Mouse (Mus musculus): ENCODE measurements at regions not wholly inside any gene's neighbourhood (a gene's known extent, or its start where the extent isn't known, plus 50 kb on each side); places are given as distances from the start of the nearest gene placed in this dataset.

GRCm38 (mm10) chr6:50713297-50713696, 59.1 kb upstream of the Npvf start:
- DNase-seq, result no peak

DNA sequence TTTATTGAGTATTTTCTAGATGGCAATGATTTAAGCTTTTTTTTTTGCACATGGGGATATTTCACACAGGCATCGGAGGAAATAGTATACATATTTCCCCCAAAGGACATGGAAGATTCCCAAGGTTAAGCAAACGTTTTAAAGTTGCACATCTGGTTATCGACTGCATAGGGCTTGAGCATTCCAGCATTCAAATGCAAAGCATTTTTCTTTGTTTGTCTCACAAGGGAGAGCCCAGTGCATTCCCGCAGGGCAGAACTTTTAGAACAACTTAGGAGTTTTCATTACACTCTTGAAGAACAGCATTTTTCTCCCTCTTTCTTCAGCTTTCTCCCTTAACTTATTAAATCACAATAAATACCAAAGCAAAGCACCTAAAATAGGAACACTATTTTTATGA, 64.4 kb upstream of the Npvf start:
- DNase-seq, result no peak

- no peak for DNase-seq
Measured at GRCm38 (mm10) chr6:50720346-50720745, 66.1 kb upstream of the Npvf start.

DNA sequence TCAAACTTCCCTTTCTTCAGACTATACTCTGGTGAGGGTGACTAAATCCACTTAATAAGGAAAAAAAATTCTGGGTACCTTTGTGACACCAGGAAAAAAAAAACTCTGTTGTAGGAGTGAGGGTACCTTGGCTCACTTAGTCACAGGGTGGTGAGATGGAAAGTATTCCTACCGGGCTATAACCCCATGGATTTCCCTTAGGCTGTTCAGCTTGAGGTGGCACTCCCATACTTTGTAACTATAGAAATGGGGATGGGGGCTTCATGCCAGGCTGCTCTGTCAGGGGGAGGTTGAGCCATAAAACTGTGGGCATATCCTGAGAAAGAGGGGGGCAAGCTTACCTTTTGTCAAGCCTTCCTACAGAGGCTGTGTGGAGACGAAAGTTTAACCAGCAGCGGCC, 71.4 kb upstream of the Npvf start:
- no peak for DNase-seq

GRCm38 (mm10) chr6:50726166-50726591, 71.9 kb upstream of the Npvf start:
- no peak for DNase-seq

GRCm38 (mm10) chr6:50730744-50731718, 76.8 kb upstream of the Npvf start:
- DNase-seq, result no peak

DNA sequence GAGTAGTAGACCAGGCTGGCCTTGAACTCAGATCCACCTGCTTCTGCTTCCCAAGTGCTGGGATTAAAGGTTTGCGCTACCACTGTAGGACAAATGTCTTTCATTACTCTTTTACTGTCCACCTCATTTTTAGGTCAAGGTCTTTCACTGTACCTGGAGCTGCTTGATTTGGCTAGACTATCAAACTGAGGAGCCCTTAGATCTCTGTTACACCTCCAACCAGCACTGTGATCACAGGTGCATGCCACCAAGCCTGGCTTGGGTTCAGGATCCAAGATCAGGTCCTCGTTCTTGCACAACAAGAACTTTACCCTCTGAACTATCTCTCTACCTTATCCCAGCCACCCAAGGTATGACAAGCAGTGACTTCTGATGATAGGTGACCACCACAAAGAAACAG, 80.5 kb upstream of the Npvf start:
- no peak for DNase-seq

GRCm38 (mm10) chr6:50735825-50736224, 81.6 kb upstream of the Npvf start:
- no peak for DNase-seq

DNA sequence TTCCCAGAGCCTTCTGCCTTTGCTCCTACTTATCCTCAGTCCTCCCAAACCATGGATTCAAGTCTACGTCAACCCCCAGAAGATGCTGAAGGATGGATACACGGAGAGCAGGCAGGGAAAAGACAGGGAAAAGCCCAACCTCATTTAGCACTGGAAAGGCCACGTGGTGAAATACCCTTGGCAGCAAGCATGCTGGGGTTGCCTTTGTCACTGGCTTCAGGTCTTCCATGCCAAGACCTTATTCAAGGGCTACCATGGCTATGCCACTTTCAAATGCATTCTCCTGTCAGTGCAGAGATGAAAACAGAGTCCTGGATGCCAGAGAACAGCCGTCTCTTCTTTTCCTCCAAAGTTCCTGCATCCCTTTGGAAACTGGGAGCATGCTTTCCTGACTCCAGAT, 87.8 kb upstream of the Npvf start:
- no peak for DNase-seq

GRCm38 (mm10) chr6:50744462-50745166, 90.4 kb upstream of the Npvf start:
- DNase-seq, result no peak

- DNase-seq, result no peak
Measured at GRCm38 (mm10) chr6:50753151-50753550, 98.9 kb upstream of the Npvf start.

- DNase-seq, result no peak
Measured at GRCm38 (mm10) chr6:50754786-50755185, 100.5 kb upstream of the Npvf start.

DNA sequence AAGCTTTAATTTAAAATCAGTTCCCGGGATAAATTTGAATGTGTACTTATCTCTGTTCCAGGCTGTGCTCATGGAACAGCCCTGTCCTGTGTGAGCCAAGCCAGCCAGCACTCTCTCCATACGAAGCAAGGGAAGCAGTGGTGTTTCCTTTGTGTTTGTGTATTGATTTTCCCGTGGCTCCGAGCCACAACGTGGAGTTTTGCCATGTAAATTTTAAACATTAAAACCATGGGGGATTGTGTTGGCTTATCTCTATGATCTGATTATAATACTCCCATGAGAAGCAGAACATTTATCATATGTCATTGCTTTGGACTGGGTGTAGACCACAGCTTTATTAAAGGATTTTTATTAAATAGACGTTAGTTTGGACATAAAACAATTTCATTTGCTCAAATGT, 106.1 kb upstream of the Npvf start:
- no peak for DNase-seq

DNA sequence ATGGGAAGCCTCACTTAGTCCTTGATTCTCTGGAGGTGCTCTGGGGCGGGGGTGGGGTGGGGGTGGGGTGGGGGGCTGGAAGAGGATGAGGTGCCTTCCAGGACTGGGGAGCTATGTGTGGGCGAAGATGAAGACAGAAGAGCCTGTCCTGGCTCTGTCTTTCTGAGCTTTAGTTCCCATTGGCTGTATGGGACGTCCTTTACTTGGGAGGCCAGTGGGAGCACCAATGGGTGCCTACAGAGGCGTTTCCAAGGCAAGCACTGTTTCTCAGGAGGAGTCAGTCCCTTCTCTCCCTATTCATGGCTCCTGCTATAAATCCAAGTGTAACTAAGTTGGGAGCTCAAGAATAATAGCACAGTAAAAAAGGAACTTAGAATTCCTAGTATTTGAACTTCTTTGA, 108.9 kb upstream of the Npvf start:
- DNase-seq, result no peak

- no peak for DNase-seq
Measured at GRCm38 (mm10) chr6:50766442-50766915, 112.2 kb upstream of the Npvf start.

DNA sequence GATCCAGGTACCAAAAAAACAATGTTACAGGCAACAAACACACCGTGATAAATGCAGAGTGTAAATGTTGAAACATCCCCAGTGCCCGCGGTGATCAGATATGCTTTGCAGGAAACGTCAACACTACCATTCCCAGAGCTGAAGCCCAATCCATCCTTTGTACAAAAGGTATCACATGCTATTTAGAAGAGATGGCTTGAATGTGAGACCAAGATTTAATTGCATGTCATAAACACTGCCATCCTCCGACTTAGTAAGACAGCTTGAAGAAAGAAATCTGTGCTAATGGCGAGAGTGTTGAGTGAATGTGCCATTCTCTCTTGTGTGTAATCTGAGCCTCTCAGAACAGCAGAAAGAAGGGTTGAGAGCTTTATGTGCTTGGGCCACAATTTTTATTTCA, 112.9 kb upstream of the Npvf start:
- DNase-seq, result no peak

- DNase-seq, result no peak
Measured at GRCm38 (mm10) chr6:50767827-50768226, 113.6 kb upstream of the Npvf start.

- DNase-seq, result no peak
Measured at GRCm38 (mm10) chr6:50769101-50769500, 114.9 kb upstream of the Npvf start.

GRCm38 (mm10) chr6:50770481-50770880, 116.2 kb upstream of the Npvf start:
- no peak for DNase-seq

GRCm38 (mm10) chr6:50775637-50776036, 121.4 kb upstream of the Npvf start:
- DNase-seq, result no peak

GRCm38 (mm10) chr6:50776236-50776832, 122.1 kb upstream of the Npvf start:
- DNase-seq, result no peak

GRCm38 (mm10) chr6:50776931-50777495, 122.8 kb upstream of the Npvf start:
- DNase-seq, result no peak

GRCm38 (mm10) chr6:50777827-50778226, 123.6 kb upstream of the Npvf start:
- no peak for DNase-seq
